Mouse (Mus musculus) lung, adult 2 months (tissue): ENCODE data around the gene Olfr978. TPM values are rescaled to one million over a fixed set of nuclear protein-coding genes. Genes with fewer than 3 reads are reported as not detected.
"Not testable (repeated sequence)": the region's sequence is repeated elsewhere in the genome, so short reads cannot be mapped to it uniquely, and the experiment has no call there.

Experiments used
- DNase-seq: peaks from one replicate; pipeline ENCODE4 v3.0.0; 2022
- H3K4me1 ChIP-seq: fragments of 200-500 bp; 2 replicates; pipeline ENCODE4 v1.6.1; 2011; ENCODE audit warnings: low read length; ENCODE audit not compliant: control insufficient read depth, insufficient read depth
- H3K4me3 ChIP-seq: fragments of 200-500 bp; replicated peaks from 2 replicates; pipeline ENCODE3; 2011; ENCODE audit warnings: low read depth, mild to moderate bottlenecking, control low read depth, low read length; ENCODE audit errors: extremely low read depth
- CTCF ChIP-seq: fragments of 200-500 bp; IDR thresholded peaks from 2 replicates; pipeline ENCODE4 v1.5.1; 2011; ENCODE audit warnings: mild to moderate bottlenecking, low read length, control low read depth; ENCODE audit not compliant: insufficient read depth
- POLR2A ChIP-seq: fragments of 200-500 bp; IDR thresholded peaks from 2 replicates; pipeline ENCODE4 v1.6.1; 2011; ENCODE audit warnings: low read depth, mild to moderate bottlenecking, control low read depth, low read length, borderline replicate concordance; ENCODE audit errors: extremely low read depth
- WGBS: fragments of 180-500 bp; shearing (Covaris S2); methylation state at CpG from one replicate; pipeline ENCODE4 v1.1.7; 2018; 5-methylcytosine and 5-hydroxymethylcytosine counted together
- polyA plus RNA-seq: library from polyadenylated mRNA; depleted of rRNA; stranded (reverse); fragments of >200 nt; gene quantifications from 2 replicates; pipeline ENCODE4 v1.2.3, GENCODE M21; 2012; rRNA removed

The Olfr978 gene
- not detected in 2 replicates for polyA plus RNA-seq

- Histone ChIP-seq H3K4me3 (no peak within 1 kb of the TSS), H3K4me1 (no peaks in the 10 kb centered on the region)
- TF ChIP-seq POLR2A (no peak), CTCF (no peak)
- WGBS = 88% methylated on average over 2 of the region's 2 CpGs
- DNase-seq = no peak
Measured at GRCm38 (mm10) chr9:39991813-39992212, at the start of gene Olfr978. Gene Olfr978, plus strand, starts transcription at chr9:39992113.

GRCm38 (mm10) chr9:39951946-39952345 is 40.0 kb upstream of the Olfr978 start, which contains the start of gene Olfr975:
Gene Olfr975, minus strand, starts transcription at chr9:39952046.
- Histone ChIP-seq H3K4me1 (no peaks in the 10 kb centered on the region), H3K4me3 (no peak within 1 kb of the TSS)
- WGBS = 48% methylated on average over 1 of the region's 1 CpGs
- no peak for DNase-seq
- TF ChIP-seq CTCF = no peak
- no peak for TF ChIP-seq POLR2A

GRCm38 (mm10) chr9:39961033-39961432 is 30.9 kb upstream of the Olfr978 start, which contains the start of gene Olfr976:
Gene Olfr976, minus strand, starts transcription at chr9:39961133.
- 73% methylated on average over 8 of the region's 9 CpGs for whole genome bisulfite sequencing
- not testable (repeated sequence) for DNase-seq, H3K4me3 ChIP-seq, H3K4me1 ChIP-seq

GRCm38 (mm10) chr9:39976581-39977145 is 15.2 kb upstream of the Olfr978 start:
- not testable (repeated sequence) for H3K4me1 ChIP-seq, DNase-seq, H3K4me3 ChIP-seq
- 71% methylated on average over 1 of the region's 1 CpGs for WGBS

GRCm38 (mm10) chr9:40003365-40003764 is 11.5 kb downstream of the Olfr978 start, which contains the start of gene Olfr979:
Gene Olfr979, minus strand, starts transcription at chr9:40003465.
- Histone ChIP-seq H3K4me1 (no peaks in the 10 kb centered on the region), H3K4me3 (no peak within 1 kb of the TSS)
- TF ChIP-seq POLR2A = no peak
- TF ChIP-seq CTCF = no peak
- no peak for DNase-seq
- WGBS = 93% methylated on average over 1 of the region's 1 CpGs

- Histone ChIP-seq H3K4me1 (no peaks in the 10 kb centered on the region), H3K4me3 (no peak within 1 kb of the TSS)
- TF ChIP-seq POLR2A (no peak), CTCF (no peak)
- WGBS = 75% methylated on average over 1 of the region's 1 CpGs
- DNase-seq = no peak
Measured at GRCm38 (mm10) chr9:40009482-40009881, 17.6 kb downstream of the Olfr978 start, which contains the start of gene Olfr980. Gene Olfr980, minus strand, starts transcription at chr9:40009582.

GRCm38 (mm10) chr9:40021164-40021563 is 29.3 kb downstream of the Olfr978 start, which contains the start of gene Olfr981:
Gene Olfr981, plus strand, starts transcription at chr9:40021464.
- WGBS = 46% methylated on average over 2 of the region's 2 CpGs
- TF ChIP-seq POLR2A (no peak), CTCF (no peak)
- no peak for DNase-seq
- Histone ChIP-seq H3K4me3 (no peak within 1 kb of the TSS), H3K4me1 (no peaks in the 10 kb centered on the region)

Other genes with a start within 250 kb of the Olfr978 start
- not detected in 2 replicates for gene Olfr967, start 245.9 kb upstream of the Olfr978 start, polyA plus RNA-seq
- not detected in 2 replicates for gene Olfr968, start 208.9 kb upstream of the Olfr978 start, polyA plus RNA-seq
- not detected in 2 replicates for gene Olfr969, start 201.2 kb upstream of the Olfr978 start, polyA plus RNA-seq
- gene Olfr970, start 183.3 kb upstream of the Olfr978 start, polyA plus RNA-seq = not detected in 2 replicates
- not detected in 2 replicates for gene Olfr971, start 155.2 kb upstream of the Olfr978 start, polyA plus RNA-seq
- not detected in 2 replicates for gene Olfr972, start 125.7 kb upstream of the Olfr978 start, polyA plus RNA-seq
- gene Olfr229, start 84.8 kb upstream of the Olfr978 start, polyA plus RNA-seq = not detected in 2 replicates
- gene Olfr974, start 54.6 kb upstream of the Olfr978 start, polyA plus RNA-seq = not detected in 2 replicates
- gene Olfr975, start 40.1 kb upstream of the Olfr978 start, polyA plus RNA-seq = 0.05 TPM in 1 of 2 replicates, not detected in the other
- gene Olfr976, start 31.0 kb upstream of the Olfr978 start, polyA plus RNA-seq = not detected in 2 replicates
- not detected in 2 replicates for gene Olfr979, start 11.4 kb downstream of the Olfr978 start, polyA plus RNA-seq
- gene Olfr980, start 17.5 kb downstream of the Olfr978 start, polyA plus RNA-seq = not detected in 2 replicates
- not detected in 2 replicates for gene Olfr981, start 29.4 kb downstream of the Olfr978 start, polyA plus RNA-seq
- not detected in 2 replicates for gene Olfr982, start 81.7 kb downstream of the Olfr978 start, polyA plus RNA-seq
- not detected in 2 replicates for gene Olfr983, start 101.5 kb downstream of the Olfr978 start, polyA plus RNA-seq
- not detected in 2 replicates for gene Olfr984, start 122.1 kb downstream of the Olfr978 start, polyA plus RNA-seq
- gene Olfr985, start 138.1 kb downstream of the Olfr978 start, polyA plus RNA-seq = not detected in 2 replicates
- gene Tmem225, start 156.0 kb downstream of the Olfr978 start, polyA plus RNA-seq = not detected in 2 replicates
- not detected in 2 replicates for gene Olfr986, start 188.8 kb downstream of the Olfr978 start, polyA plus RNA-seq
- gene Zfp202, start 200.2 kb downstream of the Olfr978 start, polyA plus RNA-seq = 0.65 and 1.1 TPM in 2 replicates